Mouse (Mus musculus): ENCODE data around the gene Kpna7.

GRCm38 (mm10) chr5:145084822-145085221 lies 992 bp upstream of the Kpna7 start:
- no peak for TF ChIP-seq CTCF (IDR thresholded peaks at IDR 0.05; ENCODE audit: low read depth)
- TF ChIP-seq EP300 (optimal IDR thresholded peaks at IDR 0.05), result no peak
